ENCODE assay signal across 8 mouse cellular contexts in genomic region chr6:138140336-138140735, GRCm38 (mm10). TPM values are rescaled to one million over a fixed set of nuclear protein-coding genes. Genes with fewer than 3 reads are reported as not detected.
DNase-seq lines count a peak whose midpoint lies in the region; ATAC-seq and TF ChIP-seq lines count a peak whose summit lies in the region.

No protein-coding gene starts in this region.

- peak overlapping the region; percentile 36 for H3K4me3 ChIP-seq in forebrain, embryonic 15.5 days
- peak overlapping the region; percentile 49 for H3K4me3 ChIP-seq in limb, embryonic 14.5 days (replicated peaks; ENCODE audit: low read length)
- H3K4me3 ChIP-seq in midbrain, embryonic 13.5 days (replicated peaks) = peak overlapping the region; percentile 44
- H3K4me3 ChIP-seq in testis, adult 2 months (ENCODE audit: control insufficient read depth, low read depth, low read length) = peak overlapping the region; percentile 77

- 0 out of 2 replicates have a peak, but pooled peaks have one; percentile 62 for TF ChIP-seq POLR2A in limb, embryonic 14.5 days (IDR thresholded peaks at IDR 0.05; ENCODE audit: borderline replicate concordance, extremely low read depth, insufficient read depth, insufficient read length)
- TF ChIP-seq POLR2A in testis, adult 2 months (IDR thresholded peaks at IDR 0.05; ENCODE audit: control insufficient read depth, low read depth, low read length) = peak; percentile 55; the same call in 1 of the 2 replicates

- H3K4me1 ChIP-seq in forebrain, embryonic 15.5 days = peaks cover 14% of the 10 kb centered on the region
- H3K4me1 ChIP-seq in limb, embryonic 14.5 days (ENCODE audit: control insufficient read depth, insufficient read depth, low read length) = peaks cover 27% of the 10 kb centered on the region
- H3K4me1 ChIP-seq in midbrain, embryonic 13.5 days (replicated peaks) = peaks cover 19% of the 10 kb centered on the region
- no peaks in the 10 kb centered on the region for H3K4me1 ChIP-seq in testis, adult 2 months (ENCODE audit: control insufficient read depth, insufficient read depth, low read length)

- peak overlapping the region; percentile 64 for H3K4me2 ChIP-seq in forebrain, embryonic 15.5 days (replicated peaks)
- peak overlapping the region; percentile 71 for H3K4me2 ChIP-seq in limb, embryonic 14.5 days (replicated peaks; ENCODE audit: low read depth, low read length, severe bottlenecking)
- H3K4me2 ChIP-seq in midbrain, embryonic 13.5 days (replicated peaks) = peak overlapping the region; percentile 67

- H3K9ac ChIP-seq in forebrain, embryonic 15.5 days (replicated peaks) = peak overlapping the region; percentile 23
- H3K9ac ChIP-seq in limb, embryonic 14.5 days (ENCODE audit: low read depth, low read length, severe bottlenecking) = peak overlapping the region; percentile 65
- peak overlapping the region; percentile 59 for H3K9ac ChIP-seq in midbrain, embryonic 13.5 days (replicated peaks)

- H3K36me3 ChIP-seq in forebrain, embryonic 15.5 days = no peaks in the 10 kb centered on the region
- no peaks in the 10 kb centered on the region for H3K36me3 ChIP-seq in limb, embryonic 14.5 days (ENCODE audit: control insufficient read depth, insufficient read depth, low read length)
- no peaks in the 10 kb centered on the region for H3K36me3 ChIP-seq in midbrain, embryonic 13.5 days
- H3K36me3 ChIP-seq in testis, adult 2 months (ENCODE audit: control insufficient read depth, insufficient read depth, low read length) = no peaks in the 10 kb centered on the region

- peak; percentile 22 to 39 for DNase-seq in spleen, adult 18-20 months
- no peak for DNase-seq in spleen, adult 12 weeks (ENCODE audit: low spot score)
- DNase-seq in limb, embryonic 14.5 days (ENCODE audit: low spot score) = peak; percentile 70
- DNase-seq in layer of hippocampus, postnatal 14 days (ENCODE audit: low spot score in 2 of 2) = no peak

- WGBS in forebrain, embryonic 15.5 days = 0% methylated on average over 16 of the region's 16 CpGs
- 2% methylated on average over 16 of the region's 16 CpGs for WGBS in limb, embryonic 14.5 days
- WGBS in midbrain, embryonic 13.5 days = 0% methylated on average over 16 of the region's 16 CpGs

- no peak overlapping the region for H3K27ac ChIP-seq in forebrain, embryonic 15.5 days (replicated peaks)
- H3K27ac ChIP-seq in limb, embryonic 14.5 days (replicated peaks; ENCODE audit: low read depth, low read length) = peak overlapping the region; percentile 52
- H3K27ac ChIP-seq in midbrain, embryonic 13.5 days = no peak overlapping the region
- peak overlapping the region; percentile 69 for H3K27ac ChIP-seq in testis, adult 2 months (ENCODE audit: control insufficient read depth, insufficient read depth, low read depth, low read length)

- ATAC-seq in forebrain, embryonic 15.5 days (replicated peaks) = peak; percentile 76
- peak; percentile 85 to 86 for ATAC-seq in hematopoietic stem cell, adult 5-6 weeks (replicated peaks in 1 of 2; ENCODE audit: insufficient read depth in 1 of 2, low FRiP score in 2 of 2, low TSS enrichment in 1 of 2, low read depth in 1 of 2, poor library complexity in 2 of 2, severe bottlenecking in 2 of 2)
- ATAC-seq in limb, embryonic 14.5 days (ENCODE audit: low FRiP score, low read depth) = peak; percentile 69
- ATAC-seq in midbrain, embryonic 13.5 days = peak; percentile 89

- no peaks in the 10 kb centered on the region for H3K9me3 ChIP-seq in forebrain, embryonic 15.5 days
- no peaks in the 10 kb centered on the region for H3K9me3 ChIP-seq in limb, embryonic 14.5 days (ENCODE audit: control insufficient read depth, low read length)
- H3K9me3 ChIP-seq in midbrain, embryonic 13.5 days = no peaks in the 10 kb centered on the region

- no peak for TF ChIP-seq CTCF in testis, adult 2 months (IDR thresholded peaks at IDR 0.05; ENCODE audit: control insufficient read depth, insufficient read depth, insufficient replicate concordance, low read depth, low read length)

- no peaks in the 10 kb centered on the region for H3K27me3 ChIP-seq in forebrain, embryonic 15.5 days
- H3K27me3 ChIP-seq in limb, embryonic 14.5 days (ENCODE audit: control insufficient read depth, insufficient read depth, low read length) = no peaks in the 10 kb centered on the region
- H3K27me3 ChIP-seq in midbrain, embryonic 13.5 days = peaks cover 3% of the 10 kb centered on the region; the same call in 1 of the 2 replicates
- no peaks in the 10 kb centered on the region for H3K27me3 ChIP-seq in testis, adult 2 months (ENCODE audit: control insufficient read depth, insufficient read depth, low read length)

RNA-seq across cellular contexts. Expression of gene Mgst1, which starts 0.2 kb away (rescaled TPM):
- 23.3 and 32.9 TPM in 2 replicates for polyA plus RNA-seq in forebrain, embryonic 15.5 days (2015; fragmentation: Nextera tagmentation; extraction: Ambion mirVana)
- total RNA-seq in hematopoietic stem cell, adult 5-6 weeks (2017) = 32.8 and 85.5 TPM in 2 replicates
- 123 and 136 TPM in 2 replicates for polyA plus RNA-seq in limb, embryonic 14.5 days (2012; rRNA removed)
- 253 and 312 TPM in 2 replicates for polyA plus RNA-seq in limb, embryonic 14.5 days (2014; fragmentation: Nextera tagmentation; extraction: Ambion mirVana)
- 61.2 and 70.3 TPM in 2 replicates for polyA plus RNA-seq in midbrain, embryonic 13.5 days (2015; fragmentation: Nextera tagmentation; extraction: Ambion mirVana)
- 69.6 TPM in 2 replicates for polyA plus RNA-seq in testis, adult 2 months (2012; rRNA removed)
- 10 to 100 TPM in 1 of 2 experiments, 1 to 10 TPM in 1; 9.7 to 12.2 TPM for total RNA-seq in layer of hippocampus, postnatal 14 days (2021)

Comparison
In these comparisons a context has a peak if more than half of its experiments do, and no peak if none do; other contexts are left out.
1. DNase-seq: peak in spleen, adult 18-20 months (2 of 2) and limb, embryonic 14.5 days (single experiment); none in spleen, adult 12 weeks (single experiment) and layer of hippocampus, postnatal 14 days (0 of 2).
2. H3K27ac ChIP-seq: peak in limb, embryonic 14.5 days (single experiment) and testis, adult 2 months (single experiment); none in forebrain, embryonic 15.5 days (single experiment) and midbrain, embryonic 13.5 days (single experiment).
3. Peak in every context shown above with its lines, with median percentiles within 50 percentile points of each other: ATAC-seq, H3K4me2 ChIP-seq, H3K4me3 ChIP-seq and H3K9ac ChIP-seq.